Mouse (Mus musculus): ENCODE data around the gene Asic5.

Gene Asic5

DNA sequence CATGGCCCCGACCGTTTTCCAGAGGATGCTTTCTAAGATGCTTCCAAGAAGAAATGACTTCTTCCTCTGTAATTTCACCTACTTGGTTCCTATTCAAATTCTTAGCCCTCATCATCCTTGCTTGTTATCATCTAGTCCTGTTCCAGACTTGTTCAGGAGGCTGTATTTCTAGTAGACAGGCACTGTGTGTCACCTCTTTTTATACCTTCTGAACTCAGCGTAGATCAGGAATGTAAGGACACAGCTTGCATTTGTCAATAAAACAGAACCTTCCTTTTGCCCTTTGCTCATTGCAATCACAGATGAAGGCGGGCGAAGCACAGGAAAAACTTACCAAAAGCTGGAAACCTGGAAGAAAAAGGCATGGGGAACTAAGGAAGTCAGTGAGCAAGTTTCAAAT is at the start of gene Asic5:
TSS of gene Asic5 (plus strand) at position 301 of the 400 bp plus-strand sequence.
- DNase-seq (ENCODE audit: low spot score in 2 of 2): no peak

DNA sequence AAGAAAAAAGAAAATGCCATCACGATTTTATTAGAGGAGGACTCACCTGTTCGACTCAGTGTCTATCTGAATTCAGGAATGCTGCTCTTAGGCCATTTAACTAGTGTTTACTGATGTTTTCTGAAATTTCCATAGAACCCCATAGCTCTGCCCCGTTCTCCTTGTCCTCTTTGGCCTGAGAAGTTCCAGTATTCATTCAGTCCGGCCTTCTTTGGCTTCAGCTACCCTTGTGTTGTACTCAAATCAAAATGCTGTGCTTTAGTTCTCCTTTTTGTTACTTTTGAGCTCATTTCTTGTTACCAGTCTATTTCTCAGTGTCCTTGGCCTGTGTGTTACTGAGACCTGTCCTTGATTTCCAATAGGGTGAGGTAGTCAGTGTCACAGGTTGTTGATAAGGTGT is 48.7 kb upstream of the Asic5 start:
- no peak for DNase-seq (ENCODE audit: low spot score in 2 of 2)

DNA sequence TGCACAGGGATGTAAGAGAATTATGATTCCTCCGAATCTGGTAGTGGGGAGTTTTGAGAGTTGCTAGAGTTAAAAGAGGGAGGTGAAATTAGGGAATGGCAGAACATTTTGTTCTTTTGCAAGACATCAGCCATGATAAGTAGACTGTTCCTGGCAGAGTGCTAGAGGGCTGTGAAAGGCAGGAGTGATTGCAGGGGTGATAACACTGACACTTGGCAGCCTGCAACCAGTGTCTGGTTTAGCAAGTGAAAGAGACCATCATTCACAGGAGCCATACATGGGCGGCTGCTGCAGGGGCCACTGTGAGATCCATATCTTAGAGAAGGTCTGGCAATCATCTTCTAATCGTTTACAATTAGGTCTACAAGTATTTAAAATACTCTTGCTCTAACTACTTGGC is 43.2 kb upstream of the Asic5 start:
- no peak for DNase-seq (ENCODE audit: low spot score in 2 of 2)

DNA sequence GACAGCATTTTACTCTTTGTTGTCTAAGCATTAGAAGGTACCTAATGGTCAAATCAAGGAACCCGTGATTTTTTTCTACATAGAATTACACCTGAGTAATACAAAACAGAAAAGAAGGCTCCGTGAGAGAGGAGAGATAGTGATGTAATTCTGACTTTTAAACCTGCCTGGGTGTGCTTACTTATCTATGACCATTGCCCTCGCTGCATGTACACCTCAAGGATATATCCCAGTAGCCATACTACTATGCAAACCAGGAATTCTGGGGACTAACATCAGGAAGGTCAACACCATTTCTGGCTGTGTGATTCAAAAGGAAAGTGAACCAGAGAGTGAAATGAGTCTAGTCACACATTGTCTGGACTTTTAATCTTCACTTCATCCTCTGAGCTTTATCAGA is 39.7 kb upstream of the Asic5 start:
- DNase-seq (ENCODE audit: low spot score in 2 of 2): no peak

DNA sequence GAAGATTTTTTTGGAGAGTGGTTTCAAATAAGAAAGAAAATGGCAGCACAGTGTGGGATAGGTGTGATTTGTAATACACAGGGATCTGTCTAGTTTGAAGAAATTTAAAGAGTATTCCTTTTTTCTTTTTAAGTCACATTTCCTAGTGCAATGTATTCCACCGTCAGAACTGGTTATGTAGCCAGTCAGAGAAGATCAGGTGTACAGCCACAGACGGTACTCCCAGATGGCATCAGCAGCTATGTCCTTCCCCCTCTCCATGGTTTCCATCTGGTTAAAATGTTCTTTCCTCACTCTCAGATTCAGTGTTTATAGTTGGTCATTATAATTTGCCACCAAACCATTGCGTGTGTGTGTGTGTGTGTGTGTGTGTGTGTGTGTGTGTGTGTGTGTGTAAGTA is 39.0 kb upstream of the Asic5 start:
- no peak for DNase-seq (ENCODE audit: low spot score in 2 of 2)

DNA sequence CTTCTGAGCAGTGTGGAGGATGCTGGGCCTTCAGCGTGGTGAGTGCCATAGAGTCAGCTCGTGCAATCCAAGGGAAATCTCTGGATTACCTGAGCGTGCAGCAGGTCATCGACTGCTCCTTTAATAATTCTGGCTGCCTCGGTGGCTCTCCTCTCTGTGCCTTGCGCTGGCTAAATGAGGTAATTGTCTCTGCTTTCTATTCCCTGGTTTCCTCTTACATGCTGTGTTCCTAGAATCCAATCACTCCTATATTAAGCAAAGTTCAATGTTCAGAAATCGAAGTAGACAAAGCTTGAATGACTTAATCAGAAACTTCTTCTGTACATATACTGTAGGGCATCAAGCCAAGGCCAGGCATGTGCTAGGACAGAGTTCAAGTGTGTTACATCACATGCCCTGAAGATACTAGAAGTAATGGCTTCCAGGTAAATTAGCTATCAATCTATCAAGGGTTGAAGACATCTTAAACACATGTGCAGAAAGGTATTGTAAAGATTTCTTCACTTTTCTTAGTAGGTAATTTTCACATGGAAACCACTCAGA is 37.2 kb upstream of the Asic5 start:
- DNase-seq (ENCODE audit: low spot score in 2 of 2): no peak

DNA sequence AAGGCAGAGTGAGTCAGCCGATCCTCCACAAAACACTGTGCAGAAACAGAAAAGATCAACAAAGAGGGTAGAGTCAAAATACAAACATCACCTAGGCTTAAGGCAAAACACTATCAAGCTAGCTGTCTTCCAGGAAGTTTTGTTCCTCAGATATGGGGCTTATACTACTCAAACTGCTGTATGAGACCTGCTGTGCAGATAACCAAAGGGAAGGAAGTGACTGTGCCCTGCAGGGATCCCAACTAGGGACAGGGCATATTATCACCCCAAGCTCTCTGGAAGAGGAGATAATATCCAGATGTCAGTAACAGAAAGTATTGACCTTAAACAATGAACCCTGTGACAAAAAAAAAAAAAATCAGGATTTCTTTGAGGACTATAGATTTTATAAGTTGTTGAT is 33.0 kb upstream of the Asic5 start:
- DNase-seq (ENCODE audit: low spot score in 2 of 2): no peak

DNA sequence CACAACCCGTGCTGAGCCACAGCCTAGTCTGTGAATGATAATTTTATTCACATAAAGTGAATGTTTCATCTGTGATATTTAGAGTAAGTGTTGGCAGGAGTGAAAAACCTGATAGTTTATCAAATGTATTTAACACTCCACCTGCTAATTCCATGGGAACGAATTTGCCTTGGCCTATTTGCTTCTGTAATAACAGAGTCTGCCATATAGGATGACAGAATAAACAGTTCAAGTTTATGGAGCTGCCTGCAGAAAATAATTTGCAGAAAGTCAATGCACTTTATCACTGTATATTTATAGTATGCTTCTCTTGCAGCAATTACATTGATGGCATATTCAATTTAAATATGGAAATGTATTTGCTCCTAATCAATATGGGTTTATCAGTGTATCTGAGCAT is 30.3 kb upstream of the Asic5 start:
- no peak for DNase-seq (ENCODE audit: low spot score in 2 of 2)

DNA sequence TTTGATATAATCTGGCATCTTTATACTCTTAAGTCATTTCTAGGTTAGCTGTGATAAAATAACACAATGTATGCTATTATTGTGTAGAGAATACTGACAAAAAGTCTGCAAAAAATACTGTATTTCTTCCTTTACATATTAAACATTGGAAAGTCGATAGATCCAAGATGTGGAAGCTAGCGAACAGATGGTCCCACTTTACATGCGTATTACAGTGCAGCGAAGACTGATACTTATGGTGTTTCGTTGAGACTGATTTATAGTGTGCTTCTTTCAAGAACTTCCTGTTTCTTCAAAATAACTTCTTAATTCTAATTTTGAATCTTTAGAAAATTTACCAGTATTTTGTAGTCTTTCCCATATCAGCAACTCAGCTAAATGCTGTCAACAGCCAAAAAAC is 24.6 kb upstream of the Asic5 start:
- DNase-seq (ENCODE audit: low spot score in 2 of 2): no peak

DNA sequence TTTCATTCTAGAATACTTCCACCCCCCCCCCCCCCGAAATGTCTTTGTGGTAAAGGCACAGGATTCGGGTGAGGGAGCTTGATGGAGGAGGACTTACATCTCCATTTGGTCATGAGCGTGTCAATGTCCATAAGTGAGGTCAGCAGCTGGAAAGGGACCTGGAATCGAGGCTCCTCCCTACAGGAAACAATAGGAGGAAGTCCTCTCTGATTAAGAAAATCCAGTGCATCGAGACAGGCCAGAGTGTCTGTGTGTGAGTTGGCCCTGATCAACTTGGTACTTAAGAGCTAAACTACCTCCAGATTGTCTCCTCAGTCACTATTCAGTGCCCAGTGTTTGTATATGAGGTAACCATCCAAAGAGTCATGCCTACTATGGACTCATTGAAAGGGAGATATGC is 20.8 kb upstream of the Asic5 start:
- no peak for DNase-seq (ENCODE audit: low spot score in 2 of 2)

DNA sequence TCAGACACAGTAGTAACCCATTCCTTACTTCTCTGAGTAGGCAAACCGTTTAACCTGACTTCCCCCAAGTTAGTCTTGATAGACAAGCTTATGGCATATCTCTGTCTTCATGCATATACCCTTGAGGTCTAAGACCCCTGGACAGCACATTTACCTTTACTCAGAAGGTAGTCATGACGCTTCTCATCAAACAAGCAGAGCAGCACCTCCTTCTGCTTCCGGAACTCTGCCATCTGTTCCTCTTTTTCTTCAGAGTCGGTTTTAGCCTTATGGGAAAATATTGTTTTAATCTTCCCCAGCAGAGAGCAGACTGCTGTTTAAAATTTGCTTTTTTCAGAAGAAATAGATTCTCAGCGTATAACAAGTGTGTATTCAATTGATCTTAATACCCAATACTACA is 18.3 kb upstream of the Asic5 start:
- no peak for DNase-seq (ENCODE audit: low spot score in 2 of 2)

DNA sequence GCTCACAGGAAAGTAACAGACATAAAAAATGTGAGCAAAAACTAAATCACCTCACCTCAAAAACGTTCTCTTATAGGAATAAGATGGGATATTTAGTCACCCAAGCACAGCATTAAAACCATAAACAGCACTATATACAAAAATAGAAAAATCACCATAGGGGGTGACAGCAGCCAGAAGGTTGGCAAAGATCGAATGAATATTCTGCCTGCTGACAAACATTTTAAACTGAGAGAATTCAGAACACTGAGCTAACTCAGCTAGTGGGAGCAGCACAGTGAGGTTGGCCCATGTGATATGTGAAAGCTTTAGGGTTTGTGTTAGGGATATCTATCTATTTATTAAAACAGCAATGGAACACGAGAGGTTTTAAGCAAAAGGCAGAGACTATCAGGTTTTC is 17.5 kb upstream of the Asic5 start:
- no peak for DNase-seq (ENCODE audit: low spot score in 2 of 2)

DNA sequence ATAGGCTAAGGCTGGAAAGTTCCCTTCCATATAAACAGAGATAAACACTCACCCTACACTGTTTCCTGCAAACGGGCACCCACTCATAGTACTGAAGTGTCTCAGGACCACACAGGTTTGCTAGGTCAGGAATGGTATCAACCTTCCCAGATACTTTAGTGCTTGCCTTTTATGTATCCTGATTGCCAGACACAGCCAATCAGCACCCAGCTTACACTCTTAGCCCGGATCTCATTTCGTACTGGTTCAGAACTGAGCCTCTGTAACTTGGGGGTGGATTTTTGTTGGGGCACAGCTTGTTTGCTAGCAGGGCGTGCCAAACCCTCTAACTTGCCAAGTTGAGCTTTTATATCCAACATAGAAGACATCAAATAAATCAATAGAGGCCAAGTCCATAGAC is 6.5 kb upstream of the Asic5 start:
- DNase-seq (ENCODE audit: low spot score in 2 of 2): no peak

DNA sequence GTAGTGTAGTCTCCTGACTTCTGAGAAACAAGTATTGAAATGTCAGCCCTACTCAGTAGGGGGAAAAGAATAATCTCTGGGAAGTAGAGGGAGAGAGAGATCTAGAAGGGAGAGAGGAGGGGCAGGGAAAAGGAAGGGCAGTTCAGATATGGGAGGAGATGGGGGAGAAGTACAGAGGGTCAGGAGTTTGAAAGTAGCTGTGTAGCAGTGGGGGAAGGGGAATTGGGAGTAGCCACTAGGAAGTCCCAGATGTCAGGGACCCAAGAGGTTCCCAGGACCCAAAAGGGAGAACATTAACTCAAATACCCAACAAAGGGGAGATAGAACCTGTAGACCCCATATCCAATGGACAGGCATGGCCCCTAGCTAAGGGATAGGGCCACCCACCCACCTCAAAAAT is 6.0 kb upstream of the Asic5 start, which contains the start of gene Tdo2:
TSS of gene Tdo2 (minus strand) at position 101 of the 400 bp plus-strand sequence.
- no peak for DNase-seq (ENCODE audit: low spot score in 2 of 2)

DNA sequence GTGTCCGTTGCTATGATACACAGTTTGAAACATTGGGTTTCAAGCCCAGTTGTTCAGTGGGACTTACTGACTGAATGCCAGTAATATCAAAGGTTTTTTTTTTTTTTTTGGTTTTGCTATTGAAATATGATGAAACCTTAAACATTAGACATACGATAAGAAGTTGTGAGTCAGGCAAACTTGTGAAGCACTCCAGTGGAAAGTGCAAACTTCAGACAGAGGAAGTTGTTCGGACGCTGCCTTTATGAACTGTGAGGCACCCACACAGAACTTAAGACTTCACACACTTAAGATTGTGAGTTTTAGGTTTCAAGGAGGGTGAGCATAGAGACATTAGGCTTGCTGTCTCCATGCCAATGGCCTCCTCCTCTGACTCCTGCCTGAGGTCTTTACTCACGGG is 514 bp upstream of the Asic5 start:
- no peak for DNase-seq (ENCODE audit: low spot score in 2 of 2)

DNA sequence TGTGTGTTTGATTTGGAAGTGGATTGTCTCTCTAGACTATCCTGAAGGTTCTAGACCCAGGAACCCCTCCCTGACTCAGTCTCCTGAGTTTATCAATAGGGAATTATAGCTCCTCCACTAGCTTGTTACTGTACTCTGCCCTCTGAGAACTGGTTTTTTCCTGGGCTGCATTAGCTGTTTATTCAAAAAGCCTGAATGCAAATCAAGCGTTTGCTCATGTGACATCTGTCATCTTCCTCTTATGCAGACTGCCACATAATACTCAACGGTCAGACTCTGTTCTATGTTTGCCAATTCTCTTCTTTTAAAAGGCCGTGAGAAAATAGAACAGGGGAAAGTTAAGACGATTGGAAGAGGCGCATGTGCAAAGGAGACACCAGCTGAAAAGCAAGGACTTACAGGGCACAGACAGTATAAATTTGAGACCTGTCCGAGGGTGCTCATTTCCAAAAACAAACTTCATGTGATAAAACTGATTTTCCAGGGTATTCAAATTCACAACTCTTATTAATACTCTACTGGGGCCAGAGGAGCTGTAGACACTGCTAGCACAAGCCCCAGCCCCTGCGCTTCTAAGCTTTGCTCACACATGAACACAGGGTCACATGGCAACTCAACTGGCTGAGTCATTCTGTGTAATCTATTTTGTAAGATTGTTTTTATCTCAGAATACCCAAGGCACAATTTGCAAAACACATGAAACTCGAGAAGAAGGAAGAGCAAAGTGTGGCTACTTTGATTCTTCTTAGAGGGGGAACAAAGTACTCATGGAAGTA is 1.2 kb downstream of the Asic5 start:
- no peak for DNase-seq (ENCODE audit: low spot score in 2 of 2)

DNA sequence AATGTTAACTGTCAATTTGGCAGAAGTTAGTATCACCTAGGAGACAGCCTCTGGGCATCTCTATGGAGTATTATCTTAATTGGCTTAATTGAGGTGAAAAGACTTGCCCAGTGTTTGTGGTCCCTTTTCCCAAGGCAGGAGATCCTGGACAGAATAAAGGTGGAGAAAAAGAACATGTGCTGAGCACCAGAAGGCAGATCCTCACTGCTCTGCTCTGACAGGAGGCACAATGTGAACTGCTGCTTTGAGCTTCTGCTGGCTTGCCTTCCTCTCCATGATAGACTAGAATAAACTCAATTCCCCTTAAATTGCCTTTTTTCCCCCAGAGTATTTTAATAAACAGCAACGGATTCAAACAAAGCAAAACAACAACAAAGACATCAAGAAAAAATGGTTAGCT is 3.0 kb downstream of the Asic5 start:
- DNase-seq (ENCODE audit: low spot score in 2 of 2): no peak

DNA sequence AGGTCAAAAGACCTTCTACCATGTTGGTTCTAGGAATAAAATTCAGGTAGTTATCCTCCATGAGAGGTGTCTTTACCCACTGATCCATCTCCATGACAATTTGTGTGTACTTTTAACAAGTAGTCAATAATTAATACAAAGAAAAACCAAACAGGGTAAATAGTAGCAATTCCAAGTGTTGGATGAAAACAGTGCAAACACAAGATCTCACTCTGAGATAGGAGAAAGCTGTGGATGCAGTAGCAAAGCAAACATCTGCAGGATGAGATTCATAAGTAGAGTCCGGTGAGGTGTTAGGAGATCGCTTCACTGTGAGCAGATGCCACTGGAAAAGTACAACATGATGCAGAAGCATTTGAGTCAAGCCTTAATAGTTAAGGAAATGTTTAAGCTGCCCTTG is 4.0 kb downstream of the Asic5 start:
- no peak for DNase-seq (ENCODE audit: low spot score in 2 of 2)

DNA sequence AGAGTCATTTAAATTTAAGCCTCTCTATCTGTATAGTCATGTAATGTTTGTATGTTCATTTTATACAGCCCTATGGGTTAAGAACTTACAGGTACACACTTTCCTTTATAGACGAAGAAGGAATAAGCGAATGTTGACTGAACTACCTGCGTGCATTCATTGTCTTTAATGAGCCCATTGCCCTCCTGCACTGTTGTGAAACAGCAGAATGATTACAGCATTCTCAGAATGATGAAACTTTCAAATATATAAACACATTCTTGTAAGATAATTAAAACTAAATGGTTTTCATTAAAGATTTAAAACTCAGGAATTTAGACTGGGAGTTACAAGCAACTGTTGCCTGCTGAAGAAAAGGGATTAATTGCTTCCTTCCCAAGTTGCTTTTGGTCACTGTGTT is 5.5 kb downstream of the Asic5 start:
- DNase-seq (ENCODE audit: low spot score in 2 of 2): no peak

DNA sequence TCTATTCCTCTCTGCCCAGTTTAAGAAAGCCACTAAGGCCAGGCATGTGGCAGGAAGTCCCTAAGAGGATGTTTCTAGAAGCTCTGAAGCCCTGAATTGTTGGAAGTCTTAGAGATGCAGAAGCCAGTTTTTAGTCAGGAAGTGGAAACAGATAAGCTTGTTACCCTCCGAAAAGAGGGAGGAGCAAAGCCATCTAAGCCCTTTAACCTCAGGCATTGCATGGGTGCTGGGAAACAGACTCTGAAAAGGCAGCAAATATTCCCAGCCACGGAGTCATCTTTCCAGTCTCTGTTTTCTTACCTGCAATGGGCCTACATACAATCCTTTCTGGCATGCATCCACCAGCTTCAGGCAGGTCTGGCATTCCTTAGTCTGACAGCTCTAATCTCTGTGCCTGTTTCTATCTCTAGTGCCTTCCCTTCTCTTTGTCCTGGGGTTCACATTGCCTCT is 7.6 kb downstream of the Asic5 start:
- DNase-seq (ENCODE audit: low spot score in 2 of 2): no peak

DNA sequence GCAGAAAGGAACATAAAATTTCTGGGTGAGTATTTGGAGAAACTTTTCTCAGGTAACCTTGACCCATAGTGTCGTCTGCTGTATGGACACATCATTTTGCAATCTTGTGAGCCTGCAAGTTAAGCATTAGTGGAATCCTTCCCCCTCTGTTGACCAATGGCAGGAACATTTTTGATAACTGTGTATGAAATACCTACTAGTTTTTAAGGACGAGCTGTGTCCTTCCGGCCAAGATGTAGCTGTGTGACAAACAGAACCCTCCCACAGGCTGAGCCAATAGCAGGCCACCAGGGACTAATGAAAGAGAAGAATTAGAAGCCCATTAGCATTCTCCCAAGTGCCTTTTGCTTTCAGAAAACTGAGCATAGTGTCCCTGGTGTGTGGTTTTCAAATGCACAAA is 8.4 kb downstream of the Asic5 start:
- no peak for DNase-seq (ENCODE audit: low spot score in 2 of 2)

DNA sequence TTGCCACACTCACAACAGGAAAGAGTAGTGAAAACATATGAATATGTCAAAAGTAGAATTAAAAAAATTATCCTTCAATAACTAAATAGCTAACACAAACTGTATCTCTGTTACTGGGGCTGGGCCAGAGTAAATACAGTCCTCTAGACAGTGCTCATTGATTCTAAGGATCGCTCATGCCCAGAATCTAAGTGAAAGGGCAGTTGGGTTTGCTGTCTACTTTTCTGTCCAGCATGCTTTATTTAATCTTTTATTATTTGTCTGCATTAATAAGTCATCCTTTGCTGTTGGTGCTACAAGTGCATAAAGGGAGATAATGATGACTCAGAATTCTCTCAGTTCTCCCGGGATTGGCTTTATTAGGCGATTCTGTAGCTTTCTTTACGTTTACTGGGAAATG is 13.3 kb downstream of the Asic5 start:
- DNase-seq (ENCODE audit: low spot score in 2 of 2): no peak

DNA sequence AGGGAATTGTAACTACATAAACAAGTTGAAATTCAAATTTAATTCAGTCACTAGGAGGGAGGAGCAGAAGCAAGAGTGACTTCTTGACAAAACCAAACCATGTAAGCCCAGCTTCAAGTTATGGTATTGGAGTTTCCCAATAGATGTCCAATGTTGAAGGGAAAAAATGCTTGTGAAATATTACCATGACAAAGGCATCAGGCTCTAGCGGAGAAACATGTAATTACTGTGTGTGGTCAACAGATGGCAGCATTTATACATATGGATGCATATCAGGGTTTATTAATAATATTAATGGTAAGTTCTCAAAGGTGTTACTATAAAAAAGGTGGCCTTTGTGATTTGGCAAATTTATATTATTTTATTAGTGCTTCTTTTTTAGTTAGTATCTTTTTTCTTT is 13.9 kb downstream of the Asic5 start:
- DNase-seq (ENCODE audit: low spot score in 2 of 2): no peak

DNA sequence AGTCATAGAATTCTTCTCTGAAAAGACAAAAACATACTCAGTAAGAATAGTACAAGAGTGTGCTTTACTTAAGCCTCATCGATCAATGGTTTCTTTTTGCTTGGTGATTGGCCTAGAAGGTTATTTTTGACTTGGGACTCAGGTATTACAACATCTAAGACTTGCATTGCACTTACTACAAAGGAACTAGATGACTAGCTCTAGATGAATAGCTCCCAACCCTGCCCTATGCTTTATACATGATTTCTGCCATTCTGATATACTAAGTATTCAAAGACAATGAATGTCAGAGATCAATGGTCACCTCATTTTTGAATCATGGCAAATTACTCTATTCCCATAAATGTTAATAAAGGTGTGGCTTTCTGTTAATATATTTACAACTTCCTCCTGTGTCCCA is 24.9 kb downstream of the Asic5 start:
- DNase-seq (ENCODE audit: low spot score in 2 of 2): no peak

Data from urinary bladder, postnatal 4 days (tissue).